Mouse (Mus musculus) limb, embryonic 11.5 days (tissue): ENCODE results near the gene Eml4. TPM values are rescaled to one million over a fixed set of nuclear protein-coding genes. Genes with fewer than 3 reads are reported as not detected.

Source experiments
- ATAC-seq: fragments of 200-750 bp; cut with Nextera tagmentation; 2 replicates; pipeline ENCODE4 v1.8.0; 2017; ENCODE audit warnings: low read depth; ENCODE audit not compliant: insufficient number of reproducible peaks, low FRiP score, low TSS enrichment
- DNase-seq: peaks from one replicate; pipeline ENCODE4 v3.0.0-alpha.2; 2015; ENCODE audit warnings: low spot score
- H3K27ac ChIP-seq: fragments of 300-500 bp; sonication (generic); replicated peaks from 2 replicates; pipeline ENCODE4 v1.5.1; 2014; ENCODE audit warnings: low read depth, mild to moderate bottlenecking, low read length
- H3K27me3 ChIP-seq: fragments of 300-500 bp; sonication (generic); 2 replicates; pipeline ENCODE4 v1.6.1; 2014; ENCODE audit warnings: mild to moderate bottlenecking, low read length, mixed read lengths; ENCODE audit not compliant: control insufficient read depth, insufficient read depth
- H3K36me3 ChIP-seq: fragments of 300-500 bp; sonication (generic); 2 replicates; pipeline ENCODE4 v1.6.1; 2014; ENCODE audit warnings: mild to moderate bottlenecking, low read length, moderate library complexity, mixed read lengths; ENCODE audit not compliant: control insufficient read depth, insufficient read depth
- H3K4me1 ChIP-seq: fragments of 300-500 bp; sonication (generic); 2 replicates; pipeline ENCODE4 v1.6.1; 2014; ENCODE audit warnings: low read length, mixed read lengths; ENCODE audit not compliant: control insufficient read depth, insufficient read depth
- H3K4me2 ChIP-seq: fragments of 300-500 bp; sonication (generic); 2 replicates; pipeline ENCODE4 v1.6.1; 2014; ENCODE audit warnings: low read depth, mild to moderate bottlenecking, moderate library complexity; ENCODE audit not compliant: severe bottlenecking
- H3K4me3 ChIP-seq: fragments of 300-500 bp; sonication (generic); 2 replicates; pipeline ENCODE4 v1.5.1; 2014; ENCODE audit warnings: low read depth, low read length
- H3K9ac ChIP-seq: fragments of 300-500 bp; sonication (generic); 2 replicates; pipeline ENCODE4 v1.6.1; 2014; ENCODE audit warnings: mild to moderate bottlenecking, low read length
- H3K9me3 ChIP-seq: fragments of 300-500 bp; sonication (generic); 2 replicates; pipeline ENCODE4 v1.6.1; 2016; ENCODE audit warnings: low read length; ENCODE audit not compliant: control insufficient read depth
- WGBS: fragments of 180-500 bp; shearing (Covaris S2); extraction: QIAGEN DNeasy Blood & Tissue Kit; methylation state at CpG from one replicate; pipeline ENCODE4 v1.1.7; 2014; 5-methylcytosine and 5-hydroxymethylcytosine counted together
- polyA plus RNA-seq: library from polyadenylated mRNA; unstranded; fragments of >200 nt; fragmentation: Nextera tagmentation; extraction: Ambion mirVana; gene quantifications from 2 replicates; pipeline ENCODE4 v1.2.1, GENCODE M21; 2014

Gene Eml4
- polyA plus RNA-seq, 1 experiment from 2014 or later = 76.0 TPM

DNA sequence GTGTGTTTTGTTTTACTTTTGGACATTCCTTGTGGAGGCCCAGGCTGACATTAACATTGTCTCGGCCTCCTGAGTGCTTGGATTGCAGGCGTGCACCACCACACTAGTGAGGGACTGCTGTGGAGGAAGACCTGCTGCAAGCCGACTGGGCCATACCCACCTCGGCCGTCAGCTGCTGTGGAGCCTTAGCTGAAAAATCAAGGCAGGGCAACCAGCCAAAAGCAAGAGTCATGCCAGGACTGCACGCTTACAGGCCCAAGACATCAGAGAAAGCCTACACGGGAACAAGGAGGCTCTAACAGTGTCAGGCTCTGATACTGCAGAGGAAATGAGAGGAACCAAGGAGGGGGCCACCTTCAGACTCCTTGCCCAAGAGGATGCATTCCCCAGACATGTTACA, 130.8 kb downstream of the Eml4 start:
- no peaks in the 10 kb centered on the region for H3K9me3 ChIP-seq
- H3K4me3 ChIP-seq = no peak overlapping the region
- no peak overlapping the region for H3K9ac ChIP-seq
- 93% methylated on average over 7 of the region's 7 CpGs for WGBS
- H3K4me1 ChIP-seq = no peaks in the 10 kb centered on the region
- no peak for ATAC-seq
- H3K36me3 ChIP-seq = peaks cover 19% of the 10 kb centered on the region; the same call in 1 of the 2 replicates
- no peaks in the 10 kb centered on the region for H3K27me3 ChIP-seq
- no peak overlapping the region for H3K27ac ChIP-seq
- DNase-seq = no peak
- H3K4me2 ChIP-seq = no peak overlapping the region

DNA sequence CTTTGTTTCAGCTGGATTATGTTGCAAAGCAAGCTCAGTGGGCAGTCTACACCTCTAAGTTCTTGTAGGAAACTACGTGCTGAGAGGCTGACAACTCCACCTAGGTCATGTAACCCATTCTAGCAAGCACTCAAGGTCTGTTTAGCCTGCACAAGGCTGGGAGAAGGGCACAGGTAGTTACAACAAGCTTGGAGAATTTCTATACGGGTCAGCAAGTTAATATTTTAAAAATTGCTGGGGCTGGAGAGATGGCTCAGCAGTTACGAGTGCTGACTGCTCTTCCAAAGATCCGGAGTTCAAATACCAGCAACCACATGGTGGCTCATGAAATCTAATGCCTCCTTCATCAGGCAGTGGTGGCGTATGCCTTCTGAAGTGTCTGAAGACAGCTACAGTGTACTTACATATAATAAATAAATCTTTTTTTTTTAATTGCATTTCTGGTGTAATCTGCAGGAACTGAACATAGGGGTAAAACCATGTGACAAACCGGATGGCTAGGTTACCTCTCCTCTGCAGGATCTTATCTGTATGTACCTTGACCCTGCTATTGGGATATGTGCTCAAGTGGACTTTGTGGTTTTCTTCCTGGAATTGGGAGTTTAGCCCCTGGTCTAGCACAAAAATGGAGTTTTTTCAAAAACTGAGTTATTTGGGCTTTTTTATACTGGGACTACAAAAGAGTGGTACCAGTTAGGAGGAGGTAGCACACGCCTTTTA, 132.2 kb downstream of the Eml4 start:
- Histone ChIP-seq H3K4me3 (no peak overlapping the region), H3K4me1 (no peaks in the 10 kb centered on the region), H3K4me2 (no peak overlapping the region), H3K27ac (no peak overlapping the region), H3K9me3 (no peaks in the 10 kb centered on the region), H3K9ac (no peak overlapping the region), H3K36me3 (peaks cover 10% of the 10 kb centered on the region; the same call in 1 of the 2 replicates), H3K27me3 (no peaks in the 10 kb centered on the region)
- ATAC-seq = no peak
- 94% methylated on average over 7 of the region's 7 CpGs for WGBS
- DNase-seq = no peak

DNA sequence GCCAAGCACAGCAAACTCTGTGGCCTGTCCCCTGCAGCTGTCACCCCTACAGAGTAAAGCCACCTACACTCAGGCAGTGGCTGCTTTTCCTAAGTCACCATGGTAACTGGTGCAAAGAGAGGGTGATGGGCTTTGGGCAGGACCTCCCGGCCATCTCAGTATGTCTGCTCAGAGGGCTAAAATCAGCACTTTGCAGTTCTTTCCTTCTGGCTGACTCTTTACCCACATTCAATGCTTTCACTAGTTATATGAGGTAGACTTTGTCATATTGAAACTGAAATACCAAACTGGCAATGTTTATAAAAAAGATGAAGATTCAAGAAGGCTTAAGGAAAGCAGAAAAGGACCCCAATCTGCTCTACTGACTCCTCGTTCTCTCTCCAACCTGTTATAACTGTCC, 133.1 kb downstream of the Eml4 start:
- Histone ChIP-seq H3K4me3 (no peak overlapping the region), H3K36me3 (peaks cover 8% of the 10 kb centered on the region; the same call in 1 of the 2 replicates), H3K4me2 (no peak overlapping the region), H3K9ac (no peak overlapping the region), H3K4me1 (no peaks in the 10 kb centered on the region), H3K27me3 (no peaks in the 10 kb centered on the region), H3K27ac (no peak overlapping the region), H3K9me3 (no peaks in the 10 kb centered on the region)
- ATAC-seq = no peak
- DNase-seq = no peak
- 89% methylated on average over 2 of the region's 2 CpGs for WGBS

DNA sequence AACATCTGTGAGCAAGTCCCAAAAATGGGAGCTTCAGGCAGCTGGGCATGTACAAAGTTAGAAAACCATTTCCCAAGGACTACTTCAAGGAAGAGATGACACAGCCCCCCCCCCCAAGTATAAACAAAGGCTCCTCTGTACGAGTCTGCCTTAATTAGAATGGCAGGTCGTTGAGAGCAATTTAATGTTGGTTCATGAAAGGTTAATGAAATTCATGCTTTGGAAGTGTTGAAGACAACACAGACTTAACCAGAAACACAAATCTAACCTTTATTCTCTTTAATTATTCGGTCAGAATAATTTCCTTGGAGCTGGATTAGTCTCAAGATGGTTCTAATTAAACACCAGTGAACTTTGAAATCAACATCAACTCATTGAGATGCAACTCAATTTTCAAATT, 137.0 kb downstream of the Eml4 start:
- Histone ChIP-seq H3K9me3 (peaks cover 2% of the 10 kb centered on the region; the same call in 1 of the 2 replicates), H3K27me3 (no peaks in the 10 kb centered on the region), H3K4me2 (no peak overlapping the region), H3K27ac (no peak overlapping the region), H3K4me3 (no peak overlapping the region), H3K4me1 (no peaks in the 10 kb centered on the region), H3K9ac (no peak overlapping the region), H3K36me3 (no peaks in the 10 kb centered on the region)
- no peak for ATAC-seq
- WGBS = 43% methylated on average over 3 of the region's 3 CpGs
- no peak for DNase-seq

DNA sequence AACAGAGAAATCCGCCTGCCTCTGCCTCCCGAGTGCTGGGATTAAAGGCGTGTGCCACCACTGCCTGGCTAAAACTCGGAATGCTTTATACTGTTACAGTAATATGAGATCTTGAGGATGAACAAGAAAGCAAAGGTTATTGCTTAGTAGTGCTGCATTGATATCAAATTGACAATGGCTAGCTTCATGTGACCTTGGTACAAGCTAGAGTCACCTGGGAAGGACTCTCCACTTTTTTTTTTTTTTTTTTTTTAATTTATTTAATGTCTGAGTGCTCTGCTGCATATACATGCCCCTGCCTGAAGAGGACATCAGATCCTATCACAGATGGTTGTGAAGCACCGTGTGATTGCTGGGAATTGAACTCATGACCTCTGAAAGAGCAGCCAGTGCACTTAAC, 148.2 kb downstream of the Eml4 start:
- H3K4me2 ChIP-seq = no peak overlapping the region
- H3K36me3 ChIP-seq = peaks cover 17% of the 10 kb centered on the region
- 94% methylated on average over 5 of the region's 5 CpGs for WGBS

DNA sequence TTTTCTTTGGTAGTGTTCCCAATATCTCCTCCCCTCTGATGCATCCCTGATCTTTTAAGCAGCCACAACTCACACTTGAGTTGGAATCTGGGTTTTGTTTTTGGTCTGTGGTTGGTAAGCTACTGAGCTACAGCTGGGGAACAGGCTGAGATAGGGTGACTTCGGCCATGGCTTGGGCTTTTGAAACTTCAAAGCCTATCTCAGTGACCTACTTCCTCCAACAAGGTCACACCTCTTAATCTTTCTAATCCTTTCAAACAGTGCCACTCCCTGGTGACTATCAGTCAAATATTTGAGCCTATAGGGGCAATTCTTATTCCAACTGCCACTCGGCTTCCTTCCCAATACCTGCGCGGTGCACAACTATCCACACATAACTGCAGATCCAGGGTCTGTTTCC, 149.0 kb downstream of the Eml4 start:
- Histone ChIP-seq H3K4me2 (no peak overlapping the region), H3K9ac (no peak overlapping the region), H3K36me3 (peaks cover 17% of the 10 kb centered on the region), H3K27ac (no peak overlapping the region), H3K4me1 (no peaks in the 10 kb centered on the region), H3K9me3 (no peaks in the 10 kb centered on the region), H3K4me3 (no peak overlapping the region), H3K27me3 (no peaks in the 10 kb centered on the region)
- ATAC-seq (no peak), DNase-seq (no peak)
- 90% methylated on average over 4 of the region's 4 CpGs for WGBS

More for the DNA sequence above, 148.2 kb downstream of the Eml4 start:
- ATAC-seq (no peak), DNase-seq (no peak)
- Histone ChIP-seq H3K4me3 (no peak overlapping the region), H3K9me3 (no peaks in the 10 kb centered on the region), H3K9ac (no peak overlapping the region), H3K4me1 (no peaks in the 10 kb centered on the region), H3K27ac (no peak overlapping the region), H3K27me3 (no peaks in the 10 kb centered on the region)

DNA sequence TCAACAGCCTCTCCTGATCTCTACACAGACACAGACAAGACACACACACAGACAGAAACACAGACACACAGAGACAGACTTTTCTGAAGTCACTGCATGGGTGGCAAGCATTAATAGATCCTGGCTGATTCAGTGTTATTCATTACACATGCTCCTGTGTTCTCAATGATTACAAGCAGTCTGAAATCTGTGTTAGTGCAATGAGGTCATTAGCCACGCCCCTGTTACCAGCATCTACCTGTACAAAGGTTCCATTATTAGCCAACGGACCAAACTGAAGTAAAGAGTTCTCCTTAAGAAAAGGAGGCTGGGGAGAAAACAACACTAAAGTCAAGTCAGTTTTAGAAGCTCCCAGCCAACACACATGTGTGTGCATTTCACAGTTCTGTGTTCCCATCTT, 153.0 kb downstream of the Eml4 start:
- H3K4me3 ChIP-seq = no peak overlapping the region
- H3K27me3 ChIP-seq = no peaks in the 10 kb centered on the region
- ATAC-seq = no peak
- no peaks in the 10 kb centered on the region for H3K4me1 ChIP-seq
- H3K27ac ChIP-seq = no peak overlapping the region
- H3K4me2 ChIP-seq = no peak overlapping the region
- 88% methylated on average over 2 of the region's 2 CpGs for WGBS
- peaks cover 13% of the 10 kb centered on the region for H3K36me3 ChIP-seq
- no peaks in the 10 kb centered on the region for H3K9me3 ChIP-seq
- no peak for DNase-seq
- no peak overlapping the region for H3K9ac ChIP-seq

DNA sequence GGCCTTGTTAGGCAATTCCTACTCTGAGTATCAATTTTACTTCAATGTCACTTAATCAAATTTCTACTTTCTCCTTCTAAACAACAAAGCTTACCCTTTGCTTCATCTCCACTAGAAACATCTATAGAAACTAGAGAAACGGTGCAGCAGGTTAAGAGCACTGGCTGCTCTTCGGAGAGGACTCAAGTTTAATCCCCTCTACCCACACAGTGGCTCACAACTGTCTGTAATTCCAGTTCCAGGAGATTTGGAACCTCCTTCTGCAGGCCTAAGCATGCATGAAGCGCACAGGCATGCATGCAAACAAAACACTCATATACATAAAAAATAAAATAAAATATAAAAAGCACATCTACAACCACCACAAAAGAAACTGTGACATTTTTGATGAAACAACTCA, 161.4 kb downstream of the Eml4 start:
- DNase-seq = no peak
- WGBS = 92% methylated on average over 3 of the region's 3 CpGs
- no peak overlapping the region for H3K4me2 ChIP-seq

More for the DNA sequence above, 161.4 kb downstream of the Eml4 start:
- Histone ChIP-seq H3K4me1 (peaks cover 8% of the 10 kb centered on the region), H3K27me3 (no peaks in the 10 kb centered on the region), H3K36me3 (no peaks in the 10 kb centered on the region), H3K27ac (no peak overlapping the region), H3K9ac (no peak overlapping the region), H3K9me3 (no peaks in the 10 kb centered on the region), H3K4me3 (no peak overlapping the region)
- ATAC-seq = no peak
